Mouse (Mus musculus) skeletal muscle tissue, postnatal 0 days (tissue): ENCODE results near the gene Olfr885. TPM values are rescaled to one million over a fixed set of nuclear protein-coding genes. Genes with fewer than 3 reads are reported as not detected.

Source experiments
- polyA plus RNA-seq: library from polyadenylated mRNA; unstranded; fragments of >200 nt; fragmentation: Nextera tagmentation; extraction: Ambion mirVana; gene quantifications from 2 replicates; pipeline ENCODE4 v1.2.1, GENCODE M21; 2015

Olfr885 gene
- polyA plus RNA-seq, result not detected in 2 replicates

DNA sequence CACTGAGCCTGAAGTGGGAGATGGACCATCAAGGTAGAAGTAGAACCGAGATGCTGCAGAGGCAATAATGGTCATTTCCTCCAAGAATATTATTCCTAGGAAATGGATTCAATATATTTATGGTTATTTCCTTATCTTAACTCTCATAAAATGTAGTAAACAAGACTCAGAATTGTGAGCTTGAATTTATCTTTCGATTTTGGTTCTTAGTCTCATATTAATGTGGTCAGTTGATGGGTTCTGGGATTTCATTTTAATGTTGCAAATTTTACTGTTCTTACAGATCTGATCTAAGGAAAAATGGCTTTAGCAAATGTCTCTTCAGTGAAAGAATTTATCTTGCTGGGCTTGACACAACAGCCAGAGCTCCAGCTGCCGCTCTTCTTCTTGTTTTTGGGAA lies at the start of gene Olfr885:
Gene Olfr885, plus strand, starts transcription at position 301 of the 400 bp plus-strand sequence.

DNA sequence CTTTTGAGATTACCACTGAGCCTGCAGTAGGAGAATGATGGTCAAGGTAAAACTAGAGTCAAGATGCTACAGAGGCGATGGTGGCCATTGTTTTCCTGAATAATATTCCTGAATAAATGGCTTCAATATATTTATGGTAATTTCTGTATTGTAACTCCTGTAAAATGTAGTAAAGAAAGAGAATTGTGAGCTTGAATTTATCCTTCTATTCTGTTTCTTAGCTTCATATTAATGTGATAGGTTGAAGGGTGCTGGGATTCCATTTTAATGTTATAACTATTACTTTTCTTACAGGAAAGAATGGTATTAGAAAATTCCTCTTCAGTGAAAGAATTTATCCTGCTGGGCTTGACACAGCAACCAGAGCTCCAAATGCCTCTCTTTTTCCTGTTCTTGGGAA lies 35.6 kb upstream of the Olfr885 start, which contains the start of gene Olfr883:
Gene Olfr883, plus strand, starts transcription at position 301 of the 400 bp plus-strand sequence.

DNA sequence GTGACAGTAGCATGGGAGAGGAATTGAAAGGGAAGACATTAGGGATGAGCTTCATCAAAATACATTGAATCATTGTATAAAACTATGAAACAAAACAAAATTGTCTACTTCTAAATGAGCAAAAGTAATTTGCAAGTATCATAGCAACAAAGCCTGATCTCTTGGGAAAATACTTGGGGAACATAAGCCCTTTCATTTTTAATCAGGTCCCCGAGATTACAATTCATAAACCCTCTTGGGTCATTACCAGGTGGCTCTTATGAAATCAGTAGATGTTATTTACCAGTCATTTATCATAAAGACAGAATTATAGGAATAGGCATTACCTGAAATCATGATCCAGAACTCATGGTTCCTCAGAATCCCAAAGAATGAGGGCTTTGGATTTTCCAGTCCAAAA lies 14.9 kb upstream of the Olfr885 start, which contains the start of gene Olfr884:
Gene Olfr884, plus strand, starts transcription at position 301 of the 400 bp plus-strand sequence.

DNA sequence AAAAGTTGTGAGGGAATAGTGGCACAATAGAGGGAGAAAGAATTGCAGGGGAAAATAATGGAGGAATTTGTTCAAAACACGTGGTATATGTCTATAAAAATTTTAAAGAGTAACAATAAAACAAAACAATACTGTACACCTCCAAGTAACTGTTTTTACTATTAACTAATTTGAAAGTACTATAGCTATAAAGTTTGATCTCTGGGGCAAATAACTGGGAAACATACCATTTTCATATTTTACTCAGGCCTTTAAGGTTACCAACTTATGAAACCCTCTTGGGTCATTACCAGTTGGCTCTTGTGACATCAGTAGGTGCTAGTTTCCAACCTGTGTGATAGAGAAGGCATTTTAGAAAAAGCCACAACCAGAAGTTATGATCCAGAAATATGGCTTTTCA lies 22.6 kb downstream of the Olfr885 start, which contains the start of gene Olfr887:
Gene Olfr887, plus strand, starts transcription at position 301 of the 400 bp plus-strand sequence.

GRCm38 (mm10) chr9:38107828-38108227 lies 46.7 kb downstream of the Olfr885 start, which contains the start of gene Olfr888:
Olfr888 (plus strand) TSS chr9:38108128.

Other genes with a start within 250 kb of the Olfr885 start
- not detected in 2 replicates for gene Olfr877, start 207.1 kb upstream of the Olfr885 start, polyA plus RNA-seq
- gene Olfr145, start 164.6 kb upstream of the Olfr885 start, polyA plus RNA-seq, result not detected in 2 replicates
- not detected in 2 replicates for gene Olfr878, start 143.5 kb upstream of the Olfr885 start, polyA plus RNA-seq
- gene Olfr881, start 69.5 kb upstream of the Olfr885 start, polyA plus RNA-seq, result not detected in 2 replicates
- gene Olfr883, start 35.5 kb upstream of the Olfr885 start, polyA plus RNA-seq, result not detected in 2 replicates
- gene Olfr884, start 14.8 kb upstream of the Olfr885 start, polyA plus RNA-seq, result not detected in 2 replicates
- not detected in 2 replicates for gene Olfr887, start 22.8 kb downstream of the Olfr885 start, polyA plus RNA-seq
- gene Olfr888, start 46.8 kb downstream of the Olfr885 start, polyA plus RNA-seq, result not detected in 2 replicates
- gene Olfr889, start 53.9 kb downstream of the Olfr885 start, polyA plus RNA-seq, result 0.02 and 0.03 TPM in 2 replicates
- gene Olfr890, start 81.2 kb downstream of the Olfr885 start, polyA plus RNA-seq, result not detected in 2 replicates
- not detected in 2 replicates for gene Olfr891, start 119.5 kb downstream of the Olfr885 start, polyA plus RNA-seq
- not detected in 2 replicates for gene Olfr893, start 147.0 kb downstream of the Olfr885 start, polyA plus RNA-seq
- not detected in 2 replicates for gene Olfr894, start 156.7 kb downstream of the Olfr885 start, polyA plus RNA-seq
- not detected in 2 replicates for gene Olfr143, start 191.5 kb downstream of the Olfr885 start, polyA plus RNA-seq
- gene Olfr895, start 206.5 kb downstream of the Olfr885 start, polyA plus RNA-seq, result not detected in 2 replicates
- gene Olfr896-ps1, start 229.8 kb downstream of the Olfr885 start, polyA plus RNA-seq, result not detected in 2 replicates